Mouse (Mus musculus) bone marrow macrophage, adult 2 months (primary cell): ENCODE results near the gene Egfr.

Experiments used
- CTCF ChIP-seq: IDR thresholded peaks from 2 replicates; pipeline ENCODE4 v1.5.1; 2012; ENCODE audit warnings: low read depth, mild to moderate bottlenecking, low read length, moderate library complexity
- POLR2A ChIP-seq: IDR thresholded peaks from 2 replicates; pipeline ENCODE4 v1.6.1; 2012; ENCODE audit warnings: mild to moderate bottlenecking, low read depth, low read length, borderline replicate concordance

- TF ChIP-seq CTCF (no peak), POLR2A (no peak)
Measured at GRCm38 (mm10) chr11:16848881-16849280, 96.9 kb downstream of the Egfr start.
